Mouse (Mus musculus) liver, adult 2 months (tissue): Measurements from ENCODE around the gene Sugp1.

Experiments used
- CTCF ChIP-seq: fragments of 200-500 bp; IDR thresholded peaks from 2 replicates; pipeline ENCODE4 v1.5.1; 2011; ENCODE audit warnings: low read depth, low read length, control low read depth
- POLR2A ChIP-seq: fragments of 200-500 bp; IDR thresholded peaks from 2 replicates; pipeline ENCODE4 v1.6.1; 2011; ENCODE audit warnings: low read length, control low read depth; ENCODE audit not compliant: insufficient read depth; ENCODE audit errors: extremely low read depth

GRCm38 (mm10) chr8:70104922-70105321 is 62.3 kb downstream of the Sugp1 start:
- TF ChIP-seq POLR2A = no peak
- TF ChIP-seq CTCF = no peak
